Mouse (Mus musculus): Measurements from ENCODE around the gene Olfr1406. TPM values are rescaled to one million over a fixed set of nuclear protein-coding genes. Genes with fewer than 3 reads are reported as not detected.

Gene Olfr1406
- polyA plus RNA-seq, 1 experiment from 2014 or later, result not detected

Other genes with a start within 250 kb of the Olfr1406 start
- not detected in 2 replicates for gene Olfr16, start 240.2 kb downstream of the Olfr1406 start, polyA plus RNA-seq (2015; fragmentation: Nextera tagmentation; extraction: Ambion mirVana)
- not detected in 2 replicates for gene Olfr1408, start 53.3 kb downstream of the Olfr1406 start, polyA plus RNA-seq (2015; fragmentation: Nextera tagmentation; extraction: Ambion mirVana)
- not detected in 2 replicates for gene Olfr218, start 7.2 kb upstream of the Olfr1406 start, polyA plus RNA-seq (2015; fragmentation: Nextera tagmentation; extraction: Ambion mirVana)
- not detected in 2 replicates for gene Olfr1404, start 21.8 kb upstream of the Olfr1406 start, polyA plus RNA-seq (2015; fragmentation: Nextera tagmentation; extraction: Ambion mirVana)
- gene Fcer1a, start 36.6 kb upstream of the Olfr1406 start, polyA plus RNA-seq (2015; fragmentation: Nextera tagmentation; extraction: Ambion mirVana), result not detected in 2 replicates
- not detected in 2 replicates for gene Olfr418, start 75.4 kb upstream of the Olfr1406 start, polyA plus RNA-seq (2015; fragmentation: Nextera tagmentation; extraction: Ambion mirVana)
- not detected in 2 replicates for gene Mptx2, start 87.1 kb upstream of the Olfr1406 start, polyA plus RNA-seq (2015; fragmentation: Nextera tagmentation; extraction: Ambion mirVana)
- gene Ackr1, start 143.1 kb upstream of the Olfr1406 start, polyA plus RNA-seq (2015; fragmentation: Nextera tagmentation; extraction: Ambion mirVana), result 2.1 and 2.9 TPM in 2 replicates
- gene Aim2, start 160.2 kb upstream of the Olfr1406 start, polyA plus RNA-seq (2015; fragmentation: Nextera tagmentation; extraction: Ambion mirVana), result 1.4 and 2.3 TPM in 2 replicates
- gene Cadm3, start 177.1 kb upstream of the Olfr1406 start, polyA plus RNA-seq (2015; fragmentation: Nextera tagmentation; extraction: Ambion mirVana), result 0.31 and 0.71 TPM in 2 replicates

All from heart, embryonic 13.5 days (tissue).